Mouse (Mus musculus) forebrain, embryonic 13.5 days (tissue): ENCODE data around the gene Clec4a1. TPM values are rescaled to one million over a fixed set of nuclear protein-coding genes. Genes with fewer than 3 reads are reported as not detected.

ENCODE experiments used
- ATAC-seq: fragments of 200-750 bp; cut with Nextera tagmentation; 2 replicates; pipeline ENCODE4 v1.8.0; 2017
- H3K27ac ChIP-seq: fragments of 300-500 bp; sonication (generic); 2 replicates; pipeline ENCODE4 v1.5.1; 2015; ENCODE audit warnings: inconsistent platforms, mild to moderate bottlenecking, moderate library complexity
- H3K27me3 ChIP-seq: fragments of 300-500 bp; sonication (generic); 2 replicates; pipeline ENCODE4 v1.6.1; 2015; ENCODE audit warnings: mild to moderate bottlenecking, inconsistent platforms
- H3K36me3 ChIP-seq: fragments of 300-500 bp; sonication (generic); 2 replicates; pipeline ENCODE4 v1.6.1; 2015; ENCODE audit warnings: mild to moderate bottlenecking, inconsistent platforms; ENCODE audit not compliant: poor library complexity, severe bottlenecking
- H3K4me1 ChIP-seq: fragments of 300-500 bp; sonication (generic); 2 replicates; pipeline ENCODE4 v1.6.1; 2015; ENCODE audit warnings: inconsistent platforms
- H3K4me2 ChIP-seq: fragments of 300-500 bp; sonication (generic); 2 replicates; pipeline ENCODE4 v1.6.1; 2015; ENCODE audit warnings: inconsistent platforms, mild to moderate bottlenecking, moderate library complexity
- H3K4me3 ChIP-seq: fragments of 300-500 bp; sonication (generic); 2 replicates; pipeline ENCODE4 v1.5.1; 2015; ENCODE audit warnings: mild to moderate bottlenecking, inconsistent platforms
- H3K9ac ChIP-seq: fragments of 300-500 bp; sonication (generic); 2 replicates; pipeline ENCODE4 v1.6.1; 2015; ENCODE audit warnings: mild to moderate bottlenecking, inconsistent platforms
- H3K9me3 ChIP-seq: fragments of 300-500 bp; sonication (generic); replicated peaks from 2 replicates; pipeline ENCODE4 v1.6.1; 2016; ENCODE audit warnings: inconsistent platforms
- WGBS: fragments of 180-500 bp; shearing (Covaris S2); methylation state at CpG from one replicate; pipeline ENCODE4 v1.1.7; 2015; 5-methylcytosine and 5-hydroxymethylcytosine counted together
- polyA plus RNA-seq: library from polyadenylated mRNA; unstranded; fragments of >200 nt; fragmentation: Nextera tagmentation; extraction: Ambion mirVana; gene quantifications from 2 replicates; pipeline ENCODE4 v1.2.1, GENCODE M21; 2015

The Clec4a1 gene
- polyA plus RNA-seq, 1 experiment from 2014 or later, result 0.52 TPM

DNA sequence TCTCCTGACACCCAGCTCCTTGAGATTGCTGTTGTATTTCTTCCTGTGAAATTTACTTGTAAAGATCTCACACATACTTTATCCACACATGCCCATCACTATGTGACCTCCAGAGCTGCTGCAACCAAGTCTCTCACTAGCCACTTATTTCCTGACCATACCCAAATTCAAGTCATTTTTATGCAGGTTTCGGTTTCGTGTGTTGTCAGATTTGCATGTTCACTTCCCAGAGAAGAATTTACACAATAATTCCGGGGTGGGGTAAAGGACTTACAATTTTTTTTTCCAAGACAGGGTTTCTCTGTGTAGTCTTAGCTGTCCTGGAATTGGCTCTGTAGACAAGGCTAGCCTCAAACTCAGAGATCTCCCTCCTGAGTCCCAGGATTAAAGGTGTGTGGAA lies 13.2 kb downstream of the Clec4a1 start:
- H3K4me2 ChIP-seq, result no peak overlapping the region
- no peak for ATAC-seq
- H3K36me3 ChIP-seq, result no peaks in the 10 kb centered on the region
- H3K27me3 ChIP-seq, result no peaks in the 10 kb centered on the region
- no peak overlapping the region for H3K9ac ChIP-seq
- no peak overlapping the region for H3K27ac ChIP-seq
- no peaks in the 10 kb centered on the region for H3K9me3 ChIP-seq
- H3K4me3 ChIP-seq, result no peak overlapping the region
- H3K4me1 ChIP-seq, result no peaks in the 10 kb centered on the region
- WGBS, result 88% methylated on average over 3 of the region's 3 CpGs

DNA sequence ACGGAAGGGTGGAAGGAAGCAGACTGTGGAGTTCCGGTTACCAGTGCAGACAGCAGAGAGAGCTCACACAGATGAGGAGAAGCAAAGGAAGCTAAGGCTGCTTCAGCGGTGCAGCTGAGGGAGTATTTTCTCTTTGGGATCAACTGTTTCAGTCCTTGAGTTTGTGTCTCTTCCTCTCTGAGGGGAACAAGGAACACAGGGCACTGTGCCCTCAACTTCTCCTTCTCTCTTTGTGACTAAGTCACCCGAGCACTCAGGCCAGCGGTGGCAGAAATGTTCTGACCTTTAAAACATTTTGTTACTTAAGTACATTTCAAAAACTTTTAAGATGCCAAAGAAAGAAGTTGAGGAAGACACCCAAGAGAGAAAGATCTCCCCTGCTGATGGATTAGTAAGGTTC lies 18.0 kb downstream of the Clec4a1 start:
- Histone ChIP-seq H3K4me2 (no peak overlapping the region), H3K36me3 (no peaks in the 10 kb centered on the region), H3K9me3 (no peaks in the 10 kb centered on the region), H3K4me3 (no peak overlapping the region), H3K27ac (no peak overlapping the region), H3K9ac (no peak overlapping the region), H3K4me1 (no peaks in the 10 kb centered on the region), H3K27me3 (no peaks in the 10 kb centered on the region)
- no peak for ATAC-seq
- 87% methylated on average over 5 of the region's 5 CpGs for WGBS

DNA sequence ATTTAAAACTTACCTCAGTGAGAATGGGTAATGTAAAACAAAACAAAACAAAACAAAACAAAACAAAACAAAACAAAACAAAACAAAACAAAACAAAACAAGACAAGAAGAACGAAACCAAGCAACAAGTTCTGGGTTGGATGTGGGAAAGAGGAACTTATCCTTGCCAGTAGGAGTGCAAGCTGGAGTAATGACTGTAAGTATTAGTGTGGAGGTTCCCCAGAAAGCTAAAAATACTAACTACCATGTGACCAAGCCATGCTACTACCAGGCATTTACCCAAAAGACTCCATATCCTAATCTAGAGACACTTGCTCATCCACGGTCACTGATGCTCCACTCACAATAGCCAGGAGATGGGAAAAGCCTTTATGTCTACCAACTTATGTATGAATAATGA lies 25.1 kb downstream of the Clec4a1 start:
- Histone ChIP-seq H3K27me3 (no peaks in the 10 kb centered on the region), H3K9me3 (no peaks in the 10 kb centered on the region), H3K9ac (no peak overlapping the region), H3K36me3 (no peaks in the 10 kb centered on the region), H3K4me1 (no peaks in the 10 kb centered on the region), H3K27ac (no peak overlapping the region), H3K4me3 (no peak overlapping the region), H3K4me2 (no peak overlapping the region)
- no peak for ATAC-seq
- 94% methylated on average over 2 of the region's 2 CpGs for WGBS

DNA sequence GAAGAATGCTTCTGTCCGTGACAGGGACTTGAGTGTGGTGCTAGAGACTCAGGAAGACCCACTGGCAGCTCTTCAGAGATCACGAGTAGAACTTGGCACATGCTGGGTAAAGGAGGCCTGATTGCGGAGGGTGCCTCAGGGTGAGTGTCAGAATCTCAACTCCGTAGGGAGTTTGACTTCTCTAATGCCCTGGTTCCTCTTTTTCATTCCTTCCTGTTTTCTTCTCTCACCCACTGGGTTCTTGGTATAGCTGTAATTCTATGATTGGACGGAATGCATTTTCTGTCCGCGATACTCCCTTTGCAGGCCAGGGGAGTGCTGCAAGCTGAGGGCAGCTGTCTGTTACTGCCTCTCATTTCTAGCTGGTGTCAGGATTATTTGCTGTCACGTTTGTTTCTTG lies 30.8 kb downstream of the Clec4a1 start, which contains the start of gene Clec4a3:
Clec4a3 (plus strand) TSS at position 115 of the 400 bp plus-strand sequence.
- Histone ChIP-seq H3K36me3 (no peaks in the 10 kb centered on the region), H3K4me3 (no peak within 1 kb of the TSS), H3K9ac (no peak within 1 kb of the TSS), H3K4me2 (no peak within 1 kb of the TSS), H3K27me3 (no peaks in the 10 kb centered on the region), H3K9me3 (no peaks in the 10 kb centered on the region), H3K4me1 (no peaks in the 10 kb centered on the region), H3K27ac (no peak within 1 kb of the TSS)
- WGBS, result 86% methylated on average over 8 of the region's 8 CpGs
- ATAC-seq, result no peak

DNA sequence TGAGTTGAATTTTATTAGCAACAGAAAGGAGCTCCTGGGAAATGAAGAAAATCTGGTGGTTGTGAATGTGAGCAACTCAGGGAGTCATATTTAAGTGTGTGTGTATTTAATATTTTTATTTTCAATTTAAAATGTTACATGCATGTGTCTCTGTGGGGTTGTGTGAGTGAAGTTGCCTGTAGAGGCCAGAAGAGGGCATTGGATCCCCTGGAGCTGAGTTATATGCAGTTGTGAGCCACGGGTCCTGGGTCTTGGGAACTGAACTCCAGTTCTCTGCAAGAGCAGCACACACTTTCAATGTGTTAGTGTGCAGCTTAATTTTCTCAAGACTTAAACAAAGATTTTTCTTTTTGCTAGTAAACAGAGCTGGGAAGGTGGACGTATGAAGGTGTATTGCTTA lies 42.9 kb downstream of the Clec4a1 start:
- ATAC-seq, result no peak
- 80% methylated on average over 2 of the region's 2 CpGs for WGBS
- H3K4me2 ChIP-seq, result no peak overlapping the region
- no peaks in the 10 kb centered on the region for H3K9me3 ChIP-seq
- no peak overlapping the region for H3K27ac ChIP-seq
- no peaks in the 10 kb centered on the region for H3K27me3 ChIP-seq
- H3K36me3 ChIP-seq, result no peaks in the 10 kb centered on the region
- H3K4me3 ChIP-seq, result no peak overlapping the region
- no peaks in the 10 kb centered on the region for H3K4me1 ChIP-seq
- no peak overlapping the region for H3K9ac ChIP-seq

DNA sequence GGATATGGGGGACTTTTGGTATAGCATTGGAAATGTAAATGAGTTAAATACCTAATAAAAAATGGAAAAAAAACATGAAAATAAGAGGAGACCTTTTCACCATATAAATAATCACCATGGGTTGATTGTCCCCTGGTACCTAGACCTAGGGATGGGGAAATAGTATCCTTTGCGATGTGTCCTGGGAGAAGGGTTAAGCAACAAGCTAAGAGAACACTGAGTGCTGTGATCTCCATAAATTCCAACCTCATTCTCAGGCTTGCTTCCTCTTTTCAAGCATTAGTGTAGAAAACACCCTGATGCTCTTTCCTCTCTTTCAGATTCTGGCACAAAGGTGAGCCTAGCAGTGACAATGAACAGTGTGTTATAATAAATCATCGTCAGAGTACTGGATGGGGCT lies 47.4 kb downstream of the Clec4a1 start:
- H3K27me3 ChIP-seq, result no peaks in the 10 kb centered on the region
- H3K27ac ChIP-seq, result no peak overlapping the region
- no peak overlapping the region for H3K9ac ChIP-seq
- H3K9me3 ChIP-seq, result no peaks in the 10 kb centered on the region
- H3K4me2 ChIP-seq, result no peak overlapping the region
- H3K36me3 ChIP-seq, result no peaks in the 10 kb centered on the region
- ATAC-seq, result no peak
- WGBS, result 89% methylated on average over 2 of the region's 2 CpGs
- H3K4me1 ChIP-seq, result no peaks in the 10 kb centered on the region
- H3K4me3 ChIP-seq, result no peak overlapping the region

Other genes with a start within 250 kb of the Clec4a1 start
- 0.18 and 0.23 TPM in 2 replicates for gene Nanog, start 214.4 kb upstream of the Clec4a1 start, polyA plus RNA-seq
- 9.3 and 12.5 TPM in 2 replicates for gene Slc2a3, start 120.2 kb upstream of the Clec4a1 start, polyA plus RNA-seq
- 4.4 and 4.5 TPM in 2 replicates for gene Foxj2, start 101.9 kb upstream of the Clec4a1 start, polyA plus RNA-seq
- gene C3ar1, start 65.7 kb upstream of the Clec4a1 start, polyA plus RNA-seq, result 0.58 and 0.89 TPM in 2 replicates
- 85.5 and 86.7 TPM in 2 replicates for gene Necap1, start 47.4 kb upstream of the Clec4a1 start, polyA plus RNA-seq
- 0.58 TPM in 1 of 2 replicates, not detected in the other for gene Clec4a3, start 30.7 kb downstream of the Clec4a1 start, polyA plus RNA-seq
- gene Clec4a4, start 68.5 kb downstream of the Clec4a1 start, polyA plus RNA-seq, result not detected in 2 replicates
- gene Clec4b1, start 128.1 kb downstream of the Clec4a1 start, polyA plus RNA-seq, result not detected in 2 replicates
- gene Clec4a2, start 184.6 kb downstream of the Clec4a1 start, polyA plus RNA-seq, result 0.31 and 0.93 TPM in 2 replicates